Mouse (Mus musculus) megakaryocyte-erythroid progenitor cell, adult 5-6 weeks (primary cell): ENCODE results near the gene Hes2. TPM values are rescaled to one million over a fixed set of nuclear protein-coding genes. Genes with fewer than 3 reads are reported as not detected.

Source experiments
- ATAC-seq: replicated peaks from 2 replicates; pipeline ENCODE4 v1.8.0; 2016; ENCODE audit warnings: mild to moderate bottlenecking, inconsistent platforms; ENCODE audit not compliant: severe bottlenecking, poor library complexity, low FRiP score, low TSS enrichment
- total RNA-seq, 2 experiments: library from RNA; stranded (forward) in 1 of 2; stranded (reverse) in 1 of 2; fragments of 200-1000, 215-1000 nt in 1 of 2; fragments of >200 nt in 1 of 2; fragmentation: Nextera tagmentation in 1 of 2; gene quantifications; 2 replicates each; pipeline ENCODE4 v1.2.3; 2014 to 2017

Gene Hes2
- total RNA-seq, 2 experiments from 2014 or later, result 0.35 TPM; not detected in 1

GRCm38 (mm10) chr4:152178916-152179705 is 20.4 kb downstream of the Hes2 start:
- peak; percentile 1; the same call in 1 of the 2 replicates for ATAC-seq

- no peak for ATAC-seq
Measured at GRCm38 (mm10) chr4:152179946-152180660, 21.4 kb downstream of the Hes2 start.

DNA sequence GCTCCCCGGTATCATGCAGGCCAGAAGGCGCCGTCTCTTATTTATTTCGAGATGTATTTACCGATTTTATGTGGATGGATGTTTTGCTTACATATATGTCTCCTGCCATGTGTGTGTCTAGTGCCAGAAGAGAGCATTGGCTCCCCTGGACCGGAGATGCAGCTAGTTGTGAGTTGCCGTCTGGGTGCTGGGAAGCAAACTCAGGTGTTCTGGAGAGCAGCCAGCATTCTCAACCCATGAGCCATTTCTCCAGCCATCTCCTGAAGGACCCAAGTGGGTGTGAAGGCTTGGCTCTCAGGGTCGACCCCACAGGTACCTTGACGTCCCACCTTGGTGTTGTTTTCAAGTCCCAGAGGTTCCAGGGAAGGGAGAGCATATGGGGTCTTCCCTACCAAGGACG is 23.5 kb downstream of the Hes2 start:
- no peak for ATAC-seq

GRCm38 (mm10) chr4:152184353-152185035 is 25.8 kb downstream of the Hes2 start:
- no peak for ATAC-seq

- ATAC-seq, result peak; percentile 65
Measured at GRCm38 (mm10) chr4:152185137-152185509, 26.5 kb downstream of the Hes2 start.

- ATAC-seq, result peak; percentile 12; the same call in 1 of the 2 replicates
Measured at GRCm38 (mm10) chr4:152185510-152186204, 27.0 kb downstream of the Hes2 start.

- ATAC-seq, result peak; percentile 53
Measured at GRCm38 (mm10) chr4:152186205-152187082, 27.8 kb downstream of the Hes2 start.

DNA sequence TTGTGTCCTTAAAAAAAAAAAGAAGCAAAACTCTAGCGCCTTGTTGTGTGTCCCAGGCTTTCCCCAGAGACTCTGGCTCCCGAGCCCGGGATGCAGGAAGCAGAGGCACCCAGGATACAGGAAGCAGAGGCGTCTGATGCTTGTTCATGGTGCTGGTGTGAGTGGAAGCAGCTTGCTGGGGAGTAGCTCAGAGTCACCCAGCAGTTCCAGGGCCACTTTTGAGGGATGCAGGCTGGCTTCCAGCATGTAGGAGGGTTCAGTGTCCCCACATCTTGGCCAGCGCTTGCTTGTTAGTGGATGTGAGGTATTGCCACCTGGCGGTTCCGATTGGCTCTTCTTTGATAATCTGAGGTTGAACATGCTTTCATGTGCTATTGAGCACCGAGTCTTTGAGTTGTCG is 28.5 kb downstream of the Hes2 start:
- no peak for ATAC-seq

DNA sequence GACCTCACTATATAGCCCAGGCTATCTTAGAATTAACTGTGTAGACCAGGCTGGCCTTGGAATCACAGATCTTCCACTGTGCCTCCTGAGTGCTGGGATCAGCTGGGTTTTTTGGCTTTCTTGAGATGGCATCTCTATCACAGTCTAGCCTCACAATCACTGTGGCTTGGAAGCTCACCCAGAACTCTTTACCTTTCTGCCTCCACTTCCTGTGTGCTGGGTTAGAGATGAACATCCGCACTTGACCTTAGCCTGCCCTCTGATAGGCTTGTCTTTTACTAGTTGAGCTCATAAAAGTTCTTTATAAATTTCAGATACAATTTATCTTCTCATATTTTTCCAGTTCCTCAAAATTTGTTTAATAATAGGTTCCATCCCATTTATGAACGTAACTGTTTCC is 30.0 kb downstream of the Hes2 start:
- no peak for ATAC-seq

DNA sequence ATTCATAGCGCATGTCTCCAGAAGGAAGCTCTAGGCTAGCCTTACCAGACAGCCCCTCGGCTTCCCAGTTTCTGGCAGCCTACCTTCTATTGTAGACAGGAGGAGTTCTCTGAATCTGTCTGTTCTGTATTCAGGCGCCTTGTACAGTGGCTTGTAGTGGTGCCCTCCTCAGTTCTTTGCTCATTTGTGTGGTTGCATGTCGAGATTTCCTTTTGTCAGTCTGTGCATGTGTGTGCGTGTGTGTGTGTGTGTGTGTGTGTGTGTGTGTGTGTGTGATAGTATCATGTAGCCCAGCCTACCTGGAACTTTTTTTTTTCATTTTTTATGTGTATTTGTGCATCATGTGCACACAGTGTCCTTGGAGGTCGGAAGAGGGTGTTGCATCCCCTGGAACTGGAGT is 30.4 kb downstream of the Hes2 start:
- no peak for ATAC-seq

DNA sequence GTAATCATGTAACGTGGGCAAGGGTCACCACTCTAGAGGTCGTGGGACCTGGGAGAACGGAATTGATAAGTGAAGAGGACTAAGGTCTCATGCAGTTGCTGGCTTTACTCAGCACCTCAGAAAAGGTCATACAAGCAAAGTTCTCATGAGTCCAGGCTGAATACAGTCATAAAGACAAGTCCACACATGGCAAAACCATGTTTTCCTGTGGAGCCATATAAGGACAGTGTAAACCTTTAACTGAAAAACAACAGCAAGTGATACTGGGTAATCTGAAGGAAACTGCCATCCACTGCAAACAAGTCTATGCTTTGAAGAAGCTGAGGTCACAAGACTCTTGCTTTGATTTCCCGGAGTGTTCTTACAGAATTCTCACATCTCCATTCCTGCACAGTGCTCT is 31.0 kb downstream of the Hes2 start:
- no peak for ATAC-seq

DNA sequence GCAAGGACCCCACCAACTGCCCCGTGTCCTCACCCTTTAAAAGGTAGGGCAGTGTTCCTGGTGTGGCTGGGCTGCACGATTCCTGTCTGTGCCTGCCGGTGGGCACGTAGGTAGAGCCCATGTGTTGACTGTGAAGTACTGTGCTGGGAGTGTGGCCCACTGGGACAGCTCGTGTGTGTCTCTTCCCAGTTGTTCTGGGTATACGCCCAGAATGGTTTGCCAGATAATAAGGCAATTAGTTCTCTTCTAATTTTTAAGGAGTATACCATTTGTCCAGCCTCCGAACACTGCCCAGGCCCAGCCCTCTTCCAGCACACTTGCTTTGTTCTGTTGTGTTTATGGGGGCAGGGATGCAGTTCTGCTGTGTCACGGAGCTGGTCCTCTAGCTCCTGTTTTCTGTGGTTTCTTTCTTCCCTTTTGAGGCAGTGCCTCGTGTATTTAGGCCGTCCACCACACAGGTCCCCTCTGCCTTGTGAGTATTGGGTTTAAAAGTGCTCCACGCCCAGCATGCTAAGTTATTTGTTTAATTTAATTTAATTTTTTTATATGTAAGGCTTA is 31.5 kb downstream of the Hes2 start:
- ATAC-seq, result peak; percentile 31

DNA sequence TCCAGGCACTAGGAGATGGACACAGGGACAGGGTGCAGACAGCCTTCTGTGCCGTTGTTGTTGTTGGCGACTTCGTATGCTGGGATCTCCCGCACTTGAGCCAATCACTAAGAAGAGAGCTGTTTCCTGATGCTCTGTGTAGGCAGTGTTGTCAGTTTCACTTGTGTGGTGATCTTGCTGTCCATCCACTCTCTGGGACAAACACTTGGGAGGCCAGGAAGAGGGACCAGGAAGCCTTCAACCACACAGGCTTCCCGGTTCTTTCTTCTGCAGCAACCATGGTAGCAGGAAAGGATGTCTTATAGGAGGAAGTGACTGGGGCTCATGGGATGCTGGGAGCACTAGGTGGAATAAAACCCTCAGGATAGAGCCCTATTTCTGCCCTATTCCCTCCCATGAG is 32.0 kb downstream of the Hes2 start:
- no peak for ATAC-seq

DNA sequence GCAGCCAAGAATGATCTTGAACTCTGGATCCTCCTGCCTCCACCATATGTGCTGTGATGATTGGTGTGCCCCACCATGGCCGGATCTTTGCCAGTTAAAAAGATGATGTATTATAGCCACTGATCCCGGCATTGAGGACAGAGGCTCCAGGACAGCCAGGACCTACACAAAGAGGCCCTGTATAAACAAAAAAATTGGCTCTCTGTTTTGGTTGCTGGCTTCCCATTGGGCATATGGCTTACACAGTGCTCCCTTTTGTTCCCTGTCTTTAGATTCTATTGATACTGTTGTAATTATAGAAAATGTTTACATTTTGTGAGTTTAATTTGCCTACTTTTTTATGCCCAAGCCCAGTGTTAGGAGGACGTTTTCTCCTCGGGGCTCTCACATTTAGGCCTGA is 33.9 kb downstream of the Hes2 start:
- no peak for ATAC-seq

DNA sequence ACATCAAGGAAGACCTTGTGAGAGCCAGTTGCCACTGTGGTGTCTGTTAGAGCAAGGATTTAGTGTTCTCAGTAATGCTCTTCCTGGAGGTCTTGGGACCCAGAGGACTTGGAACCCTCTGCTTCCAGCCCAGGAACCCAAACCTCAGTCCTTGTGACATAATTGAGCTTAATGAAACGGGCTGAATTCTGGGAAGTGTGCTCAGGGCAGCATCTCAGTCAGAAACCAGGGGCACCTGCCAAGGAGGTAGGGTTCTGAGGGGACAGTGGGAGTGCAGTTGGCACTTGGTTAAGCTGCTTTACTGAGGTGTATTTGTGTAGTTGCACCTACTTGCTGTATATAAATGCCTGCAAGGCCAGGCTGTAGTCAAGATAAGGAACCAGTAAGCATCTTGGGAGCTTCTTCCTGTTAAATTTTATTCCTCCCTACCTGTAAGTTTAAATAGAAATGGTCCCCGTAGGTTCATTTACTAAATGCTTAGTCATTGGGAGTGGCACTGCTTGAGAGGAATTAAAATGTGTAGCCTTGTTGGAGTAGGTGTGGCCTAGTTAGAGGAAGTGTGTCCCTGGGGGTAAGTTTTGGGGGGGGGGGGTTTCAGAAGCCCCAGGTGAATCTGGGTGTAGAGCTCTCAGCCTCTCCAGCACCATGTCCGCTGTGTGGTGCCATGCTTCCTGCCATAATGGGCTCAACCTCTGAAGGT is 36.0 kb downstream of the Hes2 start:
- ATAC-seq, result no peak

- no peak for ATAC-seq
Measured at GRCm38 (mm10) chr4:152196276-152196675, 37.6 kb downstream of the Hes2 start.

DNA sequence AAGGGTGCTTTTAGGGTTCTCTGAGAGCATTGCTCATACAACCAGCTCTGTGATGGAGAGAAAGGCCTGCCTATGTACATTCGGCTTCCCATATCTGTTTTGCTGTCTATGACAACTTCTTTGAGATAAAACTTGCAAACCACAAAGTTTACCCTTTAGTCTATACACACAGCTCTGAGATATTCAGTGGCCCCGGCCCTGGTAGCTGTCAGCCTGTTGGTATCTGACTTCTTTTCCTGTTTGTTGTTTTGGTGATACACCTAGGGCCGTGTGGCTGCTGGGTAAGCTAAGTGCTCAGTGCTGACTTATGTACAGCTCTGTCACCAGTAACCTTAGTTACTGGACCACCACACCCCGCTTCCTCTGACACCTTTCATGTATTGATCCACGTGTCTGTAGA is 38.9 kb downstream of the Hes2 start:
- peak; percentile 51 for ATAC-seq

DNA sequence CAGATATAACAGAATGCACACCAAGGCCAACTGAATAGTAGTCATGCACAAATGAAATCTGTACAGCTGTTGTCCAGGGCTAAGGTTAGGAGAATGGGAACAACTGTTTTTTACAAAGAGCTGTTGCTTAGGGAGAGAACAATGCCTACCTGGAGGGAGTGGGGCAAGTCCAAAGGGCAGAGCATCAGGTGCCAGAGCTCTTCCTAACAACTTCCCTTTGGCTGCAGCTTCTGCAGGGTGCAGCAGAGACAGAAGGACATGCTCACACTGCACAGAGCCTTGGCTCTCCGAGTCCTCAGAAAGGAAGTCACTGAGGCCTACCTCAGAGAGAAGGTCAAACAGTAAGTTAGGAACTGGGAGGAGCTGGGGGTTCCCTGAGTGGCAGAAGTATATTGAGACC is 41.0 kb downstream of the Hes2 start:
- ATAC-seq, result no peak
